Mouse (Mus musculus): ENCODE measurements around the gene Mcm8.

The Mcm8 gene

GRCm38 (mm10) chr2:132815608-132816314 lies at the start of gene Mcm8, which contains the start of gene Trmt6:
Gene Mcm8, plus strand, starts transcription at chr2:132816141.
Gene Trmt6, minus strand, starts transcription at chr2:132816055.
- DNase-seq, result peak; percentile 90 to 96

GRCm38 (mm10) chr2:132770822-132771221 lies 45.1 kb upstream of the Mcm8 start:
- no peak for DNase-seq

GRCm38 (mm10) chr2:132780978-132781377 lies 35.0 kb upstream of the Mcm8 start, which contains the start of gene Chgb:
Gene Chgb, plus strand, starts transcription at chr2:132781278.
- DNase-seq, result no peak

GRCm38 (mm10) chr2:132781439-132782068 lies 34.4 kb upstream of the Mcm8 start:
- peak; percentile 94 for DNase-seq

GRCm38 (mm10) chr2:132784039-132784438 lies 31.9 kb upstream of the Mcm8 start:
- peak; percentile 83 to 84 for DNase-seq

- peak; percentile 91 to 92 for DNase-seq
Observed at GRCm38 (mm10) chr2:132793441-132794203, 22.3 kb upstream of the Mcm8 start.

- peak; percentile 62 to 63 for DNase-seq
Observed at GRCm38 (mm10) chr2:132794204-132794586, 21.7 kb upstream of the Mcm8 start.

GRCm38 (mm10) chr2:132802976-132803375 lies 13.0 kb upstream of the Mcm8 start:
- DNase-seq, result no peak

GRCm38 (mm10) chr2:132841071-132841470 lies 25.1 kb downstream of the Mcm8 start:
- DNase-seq, result no peak

- DNase-seq, result peak; percentile 98 to 100
Observed at GRCm38 (mm10) chr2:132846407-132847358, 30.7 kb downstream of the Mcm8 start, which contains the start of gene Crls1. Gene Crls1, plus strand, starts transcription at chr2:132846666.

- DNase-seq, result peak in 1 of 2 experiments; percentile 17
Observed at GRCm38 (mm10) chr2:132847581-132847980, 31.6 kb downstream of the Mcm8 start.

GRCm38 (mm10) chr2:132848361-132848760 lies 32.4 kb downstream of the Mcm8 start:
- no peak for DNase-seq

GRCm38 (mm10) chr2:132849141-132849540 lies 33.2 kb downstream of the Mcm8 start:
- peak in 1 of 2 experiments; percentile 40 for DNase-seq

- no peak for DNase-seq
Observed at GRCm38 (mm10) chr2:132853051-132853450, 37.1 kb downstream of the Mcm8 start.

- DNase-seq, result no peak
Observed at GRCm38 (mm10) chr2:132856333-132856732, 40.4 kb downstream of the Mcm8 start.

GRCm38 (mm10) chr2:132860435-132860834 lies 44.5 kb downstream of the Mcm8 start:
- no peak for DNase-seq

- peak; percentile 55 to 75 for DNase-seq
Observed at GRCm38 (mm10) chr2:132861456-132861855, 45.5 kb downstream of the Mcm8 start.

GRCm38 (mm10) chr2:132863325-132863724 lies 47.4 kb downstream of the Mcm8 start:
- no peak for DNase-seq

GRCm38 (mm10) chr2:132867521-132867920 lies 51.6 kb downstream of the Mcm8 start:
- no peak for DNase-seq

- DNase-seq, result peak; percentile 11 to 14
Observed at GRCm38 (mm10) chr2:132869682-132870081, 53.7 kb downstream of the Mcm8 start.

- no peak for DNase-seq
Observed at GRCm38 (mm10) chr2:132870286-132870685, 54.3 kb downstream of the Mcm8 start.

GRCm38 (mm10) chr2:132871663-132872062 lies 55.7 kb downstream of the Mcm8 start:
- DNase-seq, result no peak

Measured in cerebellum, postnatal 25 days (tissue).